Mouse (Mus musculus): Measurements from ENCODE around the gene Rrp8.

- no peak for TF ChIP-seq CTCF (IDR thresholded peaks at IDR 0.05; ENCODE audit: borderline replicate concordance, extremely low read depth, insufficient read depth, insufficient read length)
- TF ChIP-seq POLR2A (IDR thresholded peaks at IDR 0.05; ENCODE audit: borderline replicate concordance, extremely low read depth, insufficient read depth, insufficient read length, poor library complexity, severe bottlenecking), result no peak
Observed at GRCm38 (mm10) chr7:105685541-105686197, 51.5 kb downstream of the Rrp8 start.
